ENCODE assay signal across 9 mouse cellular contexts in genomic region chr11:59226251-59226650, GRCm38 (mm10). TPM values are rescaled to one million over a fixed set of nuclear protein-coding genes. Genes with fewer than 3 reads are reported as not detected.
DNase-seq lines count a peak whose midpoint lies in the region; ATAC-seq and TF ChIP-seq lines count a peak whose summit lies in the region.
"Had no signal": no experiment of that assay in that cellular context is flagged by ENCODE, and none has a peak within 500 bp of the region (broad histone marks: within the 10 kb centered on the region; RNA-seq: fewer than 3 reads in every experiment).

No protein-coding gene starts in this region.

- peak overlapping the region; percentile 48; the same call in 1 of the 2 replicates for H3K9ac ChIP-seq in ES-E14 (ENCODE audit: insufficient read depth, low read depth, low read length, poor library complexity, severe bottlenecking)
- peak overlapping the region; percentile 97 for H3K9ac ChIP-seq in hindbrain, embryonic 11.5 days (ENCODE audit: low read depth, low read length)
- H3K9ac ChIP-seq in midbrain, embryonic 13.5 days (replicated peaks) = peak overlapping the region; percentile 99

- no peaks in the 10 kb centered on the region for H3K27me3 ChIP-seq in kidney, adult 2 months (replicated peaks; ENCODE audit: control insufficient read depth, insufficient read depth, low read length)
- no peaks in the 10 kb centered on the region for H3K27me3 ChIP-seq in hindbrain, embryonic 11.5 days (ENCODE audit: control insufficient read depth, insufficient read depth, low read length)
- H3K27me3 ChIP-seq in midbrain, embryonic 13.5 days = no peaks in the 10 kb centered on the region

- no peak for TF ChIP-seq CTCF in kidney, adult 2 months (conservative IDR thresholded peaks at IDR 0.05; ENCODE audit: insufficient read depth, insufficient read length, low read depth, low read length)

- peak overlapping the region; percentile 8; the same call in 1 of the 2 replicates for H3K4me3 ChIP-seq in kidney, adult 2 months (ENCODE audit: insufficient read depth, low read depth, low read length)
- 0 out of 4 replicates have a peak overlapping the region, but pooled peaks of 1 of the 2 experiments have one; percentile 94 for H3K4me3 ChIP-seq in ES-E14 (ENCODE audit: insufficient read depth in 1 of 2, low read depth in 1 of 2, low read length in 2 of 2, poor library complexity in 1 of 2, severe bottlenecking in 1 of 2)
- peak overlapping the region; percentile 86 for H3K4me3 ChIP-seq in hindbrain, embryonic 11.5 days (ENCODE audit: low read depth, low read length)
- peak overlapping the region; percentile 100 for H3K4me3 ChIP-seq in midbrain, embryonic 13.5 days (replicated peaks)

- DNase-seq in kidney, adult 2 months = no peak
- no peak for DNase-seq in kidney, adult 8-10 months
- DNase-seq in ES-E14 (ENCODE audit: low read depth, low spot score) = no peak
- no peak for DNase-seq in hindbrain, embryonic 11.5 days (ENCODE audit: low spot score)
- no peak for DNase-seq in layer of hippocampus, adult 8-10 months (ENCODE audit: low spot score in 2 of 2)
- no peak for DNase-seq in cerebellum, adult 11 months
- DNase-seq: adrenal gland, postnatal 10 days had no signal

- in situ Hi-C loops in ES-E14 (cut with MboI; ENCODE audit: low sequenced_read_pairs in 2 of 2, unreplicated experiment in 2 of 2) = no loop called here

- no peak for ATAC-seq in hindbrain, embryonic 11.5 days (ENCODE audit: low FRiP score)
- ATAC-seq in midbrain, embryonic 13.5 days = no peak
- ATAC-seq in erythroid progenitor cell, adult 5-6 weeks (replicated peaks; ENCODE audit: low FRiP score, poor library complexity, severe bottlenecking) = no peak

- WGBS in kidney, adult 2 months = 4% methylated on average over 3 of the region's 3 CpGs
- WGBS in hindbrain, embryonic 11.5 days = 71% methylated on average over 3 of the region's 3 CpGs
- 64% methylated on average over 3 of the region's 3 CpGs for WGBS in midbrain, embryonic 13.5 days

- H3K4me2 ChIP-seq in hindbrain, embryonic 11.5 days (replicated peaks; ENCODE audit: low read depth, low read length) = peak overlapping the region; percentile 92
- peak overlapping the region; percentile 98 for H3K4me2 ChIP-seq in midbrain, embryonic 13.5 days (replicated peaks)

- H3K4me1 ChIP-seq in kidney, adult 2 months (ENCODE audit: control insufficient read depth, insufficient read depth, low read length) = peaks cover 46% of the 10 kb centered on the region
- peaks cover 0 to 6% of the 10 kb centered on the region in 2 experiments; a peak in 2 of 4 replicates for H3K4me1 ChIP-seq in ES-E14 (ENCODE audit: control insufficient read depth in 2 of 2, insufficient read depth in 2 of 2, low read length in 2 of 2, poor library complexity in 1 of 2)
- peaks cover 10% of the 10 kb centered on the region for H3K4me1 ChIP-seq in hindbrain, embryonic 11.5 days (replicated peaks; ENCODE audit: control insufficient read depth, insufficient read depth, low read length)
- H3K4me1 ChIP-seq in midbrain, embryonic 13.5 days (replicated peaks) = peaks cover 58% of the 10 kb centered on the region

- no peaks in the 10 kb centered on the region for H3K36me3 ChIP-seq in kidney, adult 2 months (ENCODE audit: control insufficient read depth, insufficient read depth, low read length)
- no peaks in the 10 kb centered on the region for H3K36me3 ChIP-seq in ES-E14 (ENCODE audit: control insufficient read depth, insufficient read depth, low read length, poor library complexity, severe bottlenecking)
- H3K36me3 ChIP-seq in hindbrain, embryonic 11.5 days (ENCODE audit: control insufficient read depth, insufficient read depth, low read length) = 0 out of 2 replicates have a peak, but pooled peaks cover 2% of the 10 kb centered on the region
- H3K36me3 ChIP-seq in midbrain, embryonic 13.5 days = no peaks in the 10 kb centered on the region; the same call in 1 of the 2 replicates

- TF ChIP-seq POLR2A in kidney, adult 2 months (IDR thresholded peaks at IDR 0.05; ENCODE audit: low read depth, low read length) = no peak

- H3K27ac ChIP-seq in kidney, adult 2 months (ENCODE audit: insufficient read depth, low read depth, low read length) = peak overlapping the region; percentile 98; the same call in 1 of the 2 replicates
- H3K27ac ChIP-seq in ES-E14 (ENCODE audit: insufficient read depth, low read depth, low read length, poor library complexity, severe bottlenecking) = no peak overlapping the region
- H3K27ac ChIP-seq in hindbrain, embryonic 11.5 days (ENCODE audit: low read depth, low read length) = no peak overlapping the region
- no peak overlapping the region for H3K27ac ChIP-seq in midbrain, embryonic 13.5 days

- no peaks in the 10 kb centered on the region for H3K9me3 ChIP-seq in ES-E14 (ENCODE audit: control insufficient read depth, insufficient read depth, low read depth, low read length)
- H3K9me3 ChIP-seq in hindbrain, embryonic 11.5 days (ENCODE audit: control insufficient read depth, low read length) = no peaks in the 10 kb centered on the region
- H3K9me3 ChIP-seq in midbrain, embryonic 13.5 days = no peaks in the 10 kb centered on the region

TF ChIP-seq in ES-E14, 5 proteins besides CTCF, POLR2A, EP300 and RAD21:
- no peak for TF ChIP-seq CHD2 (IDR thresholded peaks at IDR 0.05; ENCODE audit: low read depth, low read length)
- TF ChIP-seq HCFC1 (IDR thresholded peaks at IDR 0.05; ENCODE audit: borderline replicate concordance, insufficient read depth, low read length) = no peak
- no peak for TF ChIP-seq MAFK (IDR thresholded peaks at IDR 0.05; ENCODE audit: insufficient read depth, low read depth, low read length)
- no peak for TF ChIP-seq ZNF384 (IDR thresholded peaks at IDR 0.05; ENCODE audit: low read depth, low read length)
- TF ChIP-seq ZC3H11A (IDR thresholded peaks at IDR 0.05; ENCODE audit: borderline replicate concordance, low read depth, low read length) = no peak

RNA-seq across cellular contexts. Expression of gene Arf1, which starts 1.8 kb away (rescaled TPM):
- 490 and 503 TPM in 2 replicates for polyA plus RNA-seq in kidney, adult 2 months (2012; rRNA removed)
- 277 and 347 TPM in 2 replicates for total RNA-seq in ES-E14 (2012; rRNA removed)
- polyA plus RNA-seq in hindbrain, embryonic 11.5 days (2014; fragmentation: Nextera tagmentation; extraction: Ambion mirVana) = 610 and 623 TPM in 2 replicates
- 602 and 607 TPM in 2 replicates for polyA plus RNA-seq in midbrain, embryonic 13.5 days (2015; fragmentation: Nextera tagmentation; extraction: Ambion mirVana)
- 100 to 1,000 TPM; 479 to 502 (median 488) TPM for total RNA-seq in layer of hippocampus, adult 8-10 months (2022)
- total RNA-seq in erythroid progenitor cell, adult 5-6 weeks (2015; ENCODE audit: low replicate concordance) = 118 and 138 TPM in 2 replicates
- total RNA-seq in erythroid progenitor cell, adult 5-6 weeks (2017; ENCODE audit: low replicate concordance) = 107 and 109 TPM in 2 replicates

RNA-seq across cellular contexts. Expression of gene 2310033P09Rik, which starts 18.1 kb away (rescaled TPM):
- polyA plus RNA-seq in kidney, adult 2 months (2012; rRNA removed) = 19.8 and 22.1 TPM in 2 replicates
- 14.4 and 15.5 TPM in 2 replicates for total RNA-seq in ES-E14 (2012; rRNA removed)
- 33.4 and 40.9 TPM in 2 replicates for polyA plus RNA-seq in hindbrain, embryonic 11.5 days (2014; fragmentation: Nextera tagmentation; extraction: Ambion mirVana)
- 32.5 and 32.6 TPM in 2 replicates for polyA plus RNA-seq in midbrain, embryonic 13.5 days (2015; fragmentation: Nextera tagmentation; extraction: Ambion mirVana)
- total RNA-seq in layer of hippocampus, adult 8-10 months (2022) = 10 to 100 TPM; 18.9 to 24.8 (median 22.0) TPM
- total RNA-seq in erythroid progenitor cell, adult 5-6 weeks (2015; ENCODE audit: low replicate concordance) = 12.6 and 13.4 TPM in 2 replicates
- 17.5 and 20.0 TPM in 2 replicates for total RNA-seq in erythroid progenitor cell, adult 5-6 weeks (2017; ENCODE audit: low replicate concordance)

RNA-seq across cellular contexts. Expression of gene Mrpl55, which starts 24.0 kb away (rescaled TPM):
- polyA plus RNA-seq in kidney, adult 2 months (2012; rRNA removed) = 56.3 and 58.2 TPM in 2 replicates
- 66.4 TPM in 2 replicates for total RNA-seq in ES-E14 (2012; rRNA removed)
- polyA plus RNA-seq in hindbrain, embryonic 11.5 days (2014; fragmentation: Nextera tagmentation; extraction: Ambion mirVana) = 87.4 and 96.7 TPM in 2 replicates
- polyA plus RNA-seq in midbrain, embryonic 13.5 days (2015; fragmentation: Nextera tagmentation; extraction: Ambion mirVana) = 95.9 and 96.5 TPM in 2 replicates
- total RNA-seq in layer of hippocampus, adult 8-10 months (2022) = 10 to 100 TPM; 31.2 to 40.8 (median 36.1) TPM
- total RNA-seq in erythroid progenitor cell, adult 5-6 weeks (2015; ENCODE audit: low replicate concordance) = 3.4 and 8.6 TPM in 2 replicates
- total RNA-seq in erythroid progenitor cell, adult 5-6 weeks (2017; ENCODE audit: low replicate concordance) = 18.7 and 49.0 TPM in 2 replicates

RNA-seq across cellular contexts. Expression of gene Guk1, which starts 34.2 kb away (rescaled TPM):
- 137 and 144 TPM in 2 replicates for polyA plus RNA-seq in kidney, adult 2 months (2012; rRNA removed)
- total RNA-seq in ES-E14 (2012; rRNA removed) = 188 and 238 TPM in 2 replicates
- 105 and 107 TPM in 2 replicates for polyA plus RNA-seq in hindbrain, embryonic 11.5 days (2014; fragmentation: Nextera tagmentation; extraction: Ambion mirVana)
- polyA plus RNA-seq in midbrain, embryonic 13.5 days (2015; fragmentation: Nextera tagmentation; extraction: Ambion mirVana) = 155 and 159 TPM in 2 replicates
- 100 to 1,000 TPM; 135 to 149 (median 141) TPM for total RNA-seq in layer of hippocampus, adult 8-10 months (2022)
- total RNA-seq in erythroid progenitor cell, adult 5-6 weeks (2015; ENCODE audit: low replicate concordance) = 20.5 and 24.3 TPM in 2 replicates
- 14.2 and 30.1 TPM in 2 replicates for total RNA-seq in erythroid progenitor cell, adult 5-6 weeks (2017; ENCODE audit: low replicate concordance)

RNA-seq across cellular contexts. Expression of gene Gjc2, which starts 43.2 kb away (rescaled TPM):
- polyA plus RNA-seq in kidney, adult 2 months (2012; rRNA removed) = 1.4 and 1.8 TPM in 2 replicates
- 0.26 TPM in 1 of 2 replicates, not detected in the other for total RNA-seq in ES-E14 (2012; rRNA removed)
- polyA plus RNA-seq in hindbrain, embryonic 11.5 days (2014; fragmentation: Nextera tagmentation; extraction: Ambion mirVana) = not detected in 2 replicates
- 0.35 TPM in 1 of 2 replicates, not detected in the other for polyA plus RNA-seq in midbrain, embryonic 13.5 days (2015; fragmentation: Nextera tagmentation; extraction: Ambion mirVana)
- total RNA-seq in layer of hippocampus, adult 8-10 months (2022) = 10 to 100 TPM; 11.8 to 15.9 (median 12.5) TPM
- total RNA-seq in erythroid progenitor cell, adult 5-6 weeks (2015; ENCODE audit: low replicate concordance) = not detected in 2 replicates
- not detected in 2 replicates for total RNA-seq in erythroid progenitor cell, adult 5-6 weeks (2017; ENCODE audit: low replicate concordance)

Comparison
In these comparisons a context has a peak if more than half of its experiments do, and no peak if none do; other contexts are left out.
1. H3K9ac ChIP-seq: peak in every context shown above with its lines; median percentile 99 in midbrain, embryonic 13.5 days; 97 in hindbrain, embryonic 11.5 days; 48 in ES-E14.